Mouse (Mus musculus): ENCODE measurements around the gene Ccsap.

- no peak for TF ChIP-seq CTCF (IDR thresholded peaks at IDR 0.05; ENCODE audit: borderline replicate concordance, insufficient read depth, low read depth, low read length)
- TF ChIP-seq POLR2A (IDR thresholded peaks at IDR 0.05; ENCODE audit: borderline replicate concordance, insufficient read depth, low read length): no peak
Measured at GRCm38 (mm10) chr8:123849352-123849751, 10.7 kb downstream of the Ccsap start.

All from cerebellum, adult 2 months (tissue).